Mouse (Mus musculus): ENCODE data around the gene Ncmap.
"Not testable (repeated sequence)": the region's sequence is repeated elsewhere in the genome, so short reads cannot be mapped to it uniquely, and the experiment has no call there.

Ncmap gene

DNA sequence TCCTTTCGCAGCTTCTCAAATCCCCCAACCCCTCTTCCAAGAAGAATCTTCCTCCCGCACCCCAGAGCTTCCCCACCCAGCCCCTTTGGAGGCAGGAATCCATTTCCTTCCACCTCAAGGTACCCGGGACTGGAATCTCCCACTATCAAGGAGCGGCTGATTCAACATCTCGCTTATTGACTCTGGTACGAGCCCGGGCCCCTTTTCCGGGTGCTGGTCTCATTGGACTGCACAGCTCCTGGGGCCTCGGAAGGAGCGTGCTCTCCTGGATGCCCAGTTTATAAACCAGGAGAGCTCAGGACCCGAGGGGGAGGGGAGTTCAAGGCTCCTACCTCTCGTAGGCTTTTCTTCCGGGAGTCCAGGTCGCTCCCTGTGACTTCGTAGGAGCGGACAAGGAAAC, 476 bp downstream of the Ncmap start:
- no peak for DNase-seq (ENCODE audit: low spot score)

DNA sequence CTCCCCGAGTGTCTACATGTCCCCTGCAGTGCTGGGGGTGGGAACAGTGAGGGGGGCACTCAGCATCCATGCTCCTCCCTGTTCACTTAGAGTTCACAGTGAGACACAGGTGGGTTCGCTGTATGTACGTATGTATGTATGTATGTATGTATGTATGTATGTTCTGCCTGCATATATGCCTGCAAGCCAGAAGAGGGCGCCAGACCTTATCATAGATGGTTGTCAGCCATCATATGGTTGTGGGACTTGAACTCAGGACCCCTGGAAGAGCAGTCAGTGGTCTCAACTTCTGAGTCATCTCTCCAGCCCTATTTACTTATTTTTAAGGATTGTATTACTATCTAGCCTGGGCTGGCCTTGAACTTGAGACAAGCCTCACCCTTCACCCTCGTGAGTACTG, 1.7 kb downstream of the Ncmap start:
- no peak for DNase-seq (ENCODE audit: low spot score)

DNA sequence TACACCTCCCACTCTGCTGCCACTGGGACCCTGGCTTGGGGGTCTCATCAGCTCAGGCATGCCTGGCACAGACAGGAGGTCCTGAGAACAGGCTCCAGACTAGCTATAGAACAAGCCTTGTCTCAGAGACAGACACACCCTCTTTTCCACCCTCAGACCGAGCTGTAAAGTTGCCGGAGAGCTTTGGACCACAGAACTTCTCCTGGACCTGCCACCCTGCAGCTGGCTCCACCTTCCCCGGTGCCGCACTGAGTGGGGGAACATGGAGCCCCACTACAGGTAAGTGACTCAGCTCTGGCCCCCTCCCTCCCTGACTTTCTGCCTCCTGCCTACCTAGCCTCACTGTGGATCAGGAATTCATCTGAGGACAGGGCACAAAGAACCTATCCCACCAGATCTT, 2.7 kb downstream of the Ncmap start:
- no peak for DNase-seq (ENCODE audit: low spot score)

DNA sequence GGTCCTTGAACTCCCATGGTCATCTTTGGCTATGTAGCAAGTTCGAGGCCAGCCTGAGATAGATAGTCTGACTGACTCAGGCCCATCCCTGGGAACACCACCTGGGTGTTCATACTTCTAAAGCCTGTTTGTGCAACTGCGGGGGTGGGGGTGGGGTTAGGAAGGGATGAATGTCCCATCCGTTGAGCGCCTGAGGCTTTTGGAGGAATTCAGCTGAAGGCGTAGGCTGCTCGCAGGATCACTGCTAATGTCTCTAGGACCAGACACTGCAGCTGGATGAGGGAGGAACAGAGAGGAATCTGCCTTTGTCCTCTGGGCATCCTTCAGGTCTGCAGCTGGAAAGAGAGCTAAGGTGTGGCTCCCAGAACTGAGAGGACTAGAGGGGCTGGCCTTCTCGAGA, 3.4 kb downstream of the Ncmap start:
- no peak for DNase-seq (ENCODE audit: low spot score)

DNA sequence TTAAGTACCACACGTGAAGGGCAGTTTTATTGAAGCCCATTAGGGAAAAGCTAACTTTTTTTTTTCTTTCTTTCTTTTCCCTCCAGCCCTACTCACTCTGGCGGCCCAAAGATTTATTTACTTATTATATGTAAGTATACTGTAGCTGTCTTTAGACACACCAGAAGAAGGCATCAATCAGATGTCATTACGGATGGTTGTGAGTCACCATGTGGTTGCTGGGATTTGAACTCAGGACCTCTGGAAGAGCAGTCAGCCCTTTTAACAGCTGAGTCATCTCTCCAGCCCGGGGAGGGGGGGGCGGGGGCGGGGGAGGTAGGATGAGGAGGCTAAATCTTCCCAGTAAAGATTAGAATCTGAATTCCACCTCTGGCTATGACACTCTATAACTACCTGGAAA, 4.6 kb downstream of the Ncmap start:
- no peak for DNase-seq (ENCODE audit: low spot score)

DNA sequence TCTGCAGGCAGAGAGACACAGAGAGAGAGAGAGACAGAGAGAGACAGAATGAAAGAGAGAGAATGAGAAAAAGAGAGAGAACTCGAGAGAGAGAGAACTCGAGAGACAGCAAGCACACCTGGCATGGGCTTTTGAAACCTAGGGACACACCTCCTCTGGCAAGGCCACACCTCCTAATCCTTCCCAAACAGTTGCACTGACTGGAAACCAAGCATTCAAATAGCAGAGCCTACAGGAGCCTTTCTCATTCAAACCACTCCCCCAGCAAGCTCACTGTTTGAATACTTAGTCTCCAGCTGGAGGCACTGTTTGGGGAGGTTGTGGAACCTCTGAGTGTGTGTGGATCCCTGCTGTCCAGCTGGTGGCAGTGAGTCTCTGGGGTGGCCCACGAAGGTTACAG, 5.2 kb downstream of the Ncmap start:
- no peak for DNase-seq (ENCODE audit: low spot score)

DNA sequence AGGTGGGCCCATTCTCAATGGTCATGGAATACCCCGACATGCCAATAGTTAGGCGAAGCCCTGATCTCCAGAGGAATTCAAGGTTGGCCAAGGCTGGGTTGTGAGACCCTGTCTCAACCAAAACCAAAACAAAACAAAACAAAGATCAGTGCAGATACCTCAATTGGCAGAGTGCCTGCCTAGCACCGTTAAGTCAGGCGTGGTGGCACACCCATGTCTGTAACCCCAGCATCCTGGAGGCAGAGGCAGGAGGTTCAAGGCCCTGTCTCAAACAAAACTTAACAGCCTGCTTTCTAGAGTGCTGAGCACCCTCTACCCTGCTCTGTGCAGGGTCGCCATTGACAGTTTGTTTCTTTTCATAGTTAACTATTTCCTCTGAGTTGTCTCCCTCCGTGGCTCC, 7.0 kb downstream of the Ncmap start:
- DNase-seq (ENCODE audit: low spot score): no peak

DNA sequence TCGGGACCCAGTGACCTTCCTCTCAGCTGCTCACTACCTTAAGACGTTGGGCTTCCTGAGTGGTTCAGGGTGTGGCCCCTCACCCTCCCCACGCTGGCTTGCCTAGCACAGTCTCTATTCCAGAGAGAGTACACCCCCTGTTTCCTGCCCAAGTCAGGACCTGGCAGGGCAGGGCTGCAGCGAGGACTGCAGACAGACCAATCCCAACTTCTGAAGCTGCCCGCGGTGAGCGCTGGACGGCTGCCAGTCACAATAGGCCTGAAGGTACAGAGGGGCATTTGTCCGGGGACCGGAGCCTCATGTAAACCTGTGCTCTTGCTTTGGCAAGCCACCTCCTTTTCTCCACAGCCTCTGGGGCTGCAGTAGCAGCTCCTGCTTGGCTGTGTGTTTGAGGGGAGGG, 12.4 kb downstream of the Ncmap start:
- no peak for DNase-seq (ENCODE audit: low spot score)

DNA sequence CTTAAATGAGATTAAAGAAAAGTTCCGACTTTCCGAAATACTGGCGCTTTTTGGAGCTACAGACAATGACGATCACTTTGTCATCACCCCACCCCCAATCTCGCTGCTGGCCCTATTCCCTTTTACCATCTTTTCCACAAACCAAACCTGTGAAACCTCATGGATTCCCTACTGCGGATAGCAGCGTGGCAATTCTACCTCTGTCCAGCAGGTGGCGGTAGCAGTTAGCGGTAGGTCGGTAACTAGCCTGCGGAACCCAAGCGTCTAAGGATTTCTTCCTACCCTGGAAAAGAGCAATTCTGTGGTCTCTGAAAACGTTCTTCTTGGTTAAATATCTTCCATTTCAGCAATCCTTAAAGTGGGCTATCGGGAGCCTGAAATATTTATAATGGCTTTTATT, 15.7 kb downstream of the Ncmap start:
- DNase-seq (ENCODE audit: low spot score): no peak

DNA sequence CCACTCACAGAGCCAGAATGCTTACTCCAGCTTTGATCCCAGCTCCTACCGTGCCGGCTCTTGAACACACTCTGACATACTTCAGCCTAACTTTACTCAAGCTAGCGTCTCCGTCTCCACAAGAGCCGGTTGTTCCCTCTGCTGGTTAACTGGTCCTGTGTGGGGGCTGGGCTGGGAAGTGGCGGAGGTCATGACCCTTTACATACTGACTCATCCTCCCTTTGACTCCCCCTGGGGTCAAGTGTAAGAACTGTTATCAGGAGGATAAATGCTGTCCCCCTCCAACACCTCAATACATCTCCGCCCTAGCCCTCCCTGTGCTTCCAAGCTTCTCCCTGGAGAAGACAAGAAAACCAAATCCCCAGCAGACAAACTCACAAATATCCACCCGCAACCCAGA, 16.7 kb downstream of the Ncmap start:
- DNase-seq (ENCODE audit: low spot score): no peak

DNA sequence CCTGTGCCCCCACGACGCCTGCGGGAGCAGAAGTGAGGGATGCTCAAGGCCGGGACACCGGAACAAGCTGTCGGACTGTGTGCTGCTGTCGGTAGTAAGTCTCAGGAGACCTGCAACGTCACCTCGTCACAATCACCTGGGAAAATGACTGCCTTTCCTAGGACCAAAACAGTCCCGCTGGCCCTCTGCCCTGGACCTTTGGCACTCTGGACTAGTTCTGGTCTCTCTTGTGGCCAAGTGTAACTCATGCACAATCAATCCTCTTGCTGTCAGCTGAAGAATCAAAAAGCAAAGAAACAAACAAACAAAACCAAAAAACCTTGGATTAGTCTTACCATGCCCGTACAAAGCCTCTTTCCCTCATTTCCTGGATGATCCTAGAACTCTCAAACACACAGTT, 20.8 kb downstream of the Ncmap start:
- no peak for DNase-seq (ENCODE audit: low spot score)

DNA sequence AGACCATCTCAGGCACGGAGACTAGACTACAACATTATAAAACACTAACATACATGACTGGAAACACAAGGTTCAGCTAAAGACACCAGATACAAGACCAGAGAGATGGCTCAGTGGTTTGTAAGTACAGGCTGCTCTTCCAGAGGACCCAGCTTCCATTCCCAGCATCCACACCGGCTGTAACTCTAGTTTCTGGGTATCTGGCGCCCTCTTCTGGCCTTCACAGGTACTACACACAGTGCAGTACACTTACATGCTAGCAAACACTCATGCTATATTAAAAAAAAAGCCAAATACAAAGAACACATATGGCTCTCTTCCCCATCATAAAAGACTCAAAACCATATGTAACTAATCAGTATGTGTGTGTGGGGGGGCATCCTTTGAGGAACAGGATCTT, 22.6 kb downstream of the Ncmap start:
- DNase-seq (ENCODE audit: low spot score): no peak

DNA sequence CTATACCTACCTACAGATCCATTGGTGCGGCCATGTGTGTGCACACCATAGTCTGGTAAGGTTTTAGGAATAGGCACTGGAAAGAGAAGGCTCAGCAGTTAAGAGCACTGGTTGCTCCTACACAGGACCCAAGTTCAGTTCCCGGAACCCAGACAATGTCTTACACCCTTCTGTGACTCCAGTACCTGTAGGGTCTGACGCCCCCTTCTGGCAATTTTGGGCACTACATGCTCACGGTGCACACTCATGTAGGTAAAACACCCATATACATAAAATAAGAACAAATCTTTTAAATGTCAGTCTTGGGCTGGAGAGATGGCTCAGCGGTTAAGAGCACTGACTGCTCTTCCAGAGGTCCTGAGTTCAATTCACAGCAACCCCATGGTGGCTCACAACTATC, 24.7 kb downstream of the Ncmap start:
- DNase-seq (ENCODE audit: low spot score): no peak

DNA sequence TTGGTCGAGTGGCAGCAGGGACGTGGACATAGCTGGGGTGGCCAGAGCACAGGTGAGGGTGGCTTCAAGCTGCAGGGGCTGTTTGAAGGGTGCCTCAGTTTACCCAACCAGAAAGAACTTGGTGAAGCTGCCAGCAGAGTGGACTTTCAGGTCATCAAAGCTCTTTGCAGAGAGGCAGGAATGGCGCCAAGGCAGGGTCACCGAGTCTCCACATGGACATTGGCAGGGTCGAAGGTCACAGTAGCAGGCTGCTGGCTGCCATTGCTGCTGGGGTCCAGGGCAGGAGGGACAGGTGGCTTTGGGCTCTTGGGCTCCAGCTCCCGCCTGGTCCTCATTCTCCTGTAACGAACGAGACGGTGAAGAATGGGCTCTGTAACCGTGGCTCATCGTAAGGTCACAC, 27.7 kb downstream of the Ncmap start:
- DNase-seq (ENCODE audit: low spot score): no peak

DNA sequence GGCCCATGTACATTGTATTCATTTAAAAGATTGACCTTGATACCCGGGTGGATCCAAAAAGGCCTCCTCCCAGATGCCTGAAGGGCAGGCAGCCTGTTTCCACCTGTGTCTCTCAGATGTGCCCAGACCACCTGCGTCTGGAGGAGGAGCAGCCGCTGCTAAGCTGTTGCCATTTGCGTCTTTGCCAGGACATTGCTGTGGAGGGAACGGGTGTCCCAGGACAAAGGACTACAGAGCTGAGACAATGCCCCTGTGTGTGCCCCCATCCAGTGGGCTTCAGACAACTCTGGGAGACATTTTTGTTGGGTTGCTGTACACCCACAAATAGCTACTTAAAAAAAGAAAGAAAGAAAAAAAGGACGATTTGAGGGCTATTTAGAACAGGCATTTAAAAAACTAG, 35.2 kb downstream of the Ncmap start:
- no peak for DNase-seq (ENCODE audit: low spot score)

DNA sequence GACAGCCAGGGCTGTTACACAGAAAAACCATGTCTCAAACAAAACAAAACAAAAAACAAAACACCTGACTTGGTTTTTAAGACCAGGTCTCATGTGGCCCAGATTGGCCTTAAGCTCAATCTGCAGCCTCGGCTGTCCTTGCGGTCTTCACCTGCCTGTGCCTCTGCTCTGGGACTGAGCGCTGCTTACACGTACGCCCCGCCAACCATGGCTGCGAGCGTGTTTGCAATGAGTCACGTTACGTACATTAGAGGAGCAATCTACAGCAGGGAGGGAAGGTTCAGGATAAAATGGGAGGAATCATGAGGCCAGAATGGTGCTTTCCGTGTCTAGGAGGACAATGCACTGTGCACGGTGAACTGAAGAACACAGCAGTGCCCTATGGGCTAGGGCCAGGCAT, 36.3 kb downstream of the Ncmap start:
- DNase-seq (ENCODE audit: low spot score): no peak

DNA sequence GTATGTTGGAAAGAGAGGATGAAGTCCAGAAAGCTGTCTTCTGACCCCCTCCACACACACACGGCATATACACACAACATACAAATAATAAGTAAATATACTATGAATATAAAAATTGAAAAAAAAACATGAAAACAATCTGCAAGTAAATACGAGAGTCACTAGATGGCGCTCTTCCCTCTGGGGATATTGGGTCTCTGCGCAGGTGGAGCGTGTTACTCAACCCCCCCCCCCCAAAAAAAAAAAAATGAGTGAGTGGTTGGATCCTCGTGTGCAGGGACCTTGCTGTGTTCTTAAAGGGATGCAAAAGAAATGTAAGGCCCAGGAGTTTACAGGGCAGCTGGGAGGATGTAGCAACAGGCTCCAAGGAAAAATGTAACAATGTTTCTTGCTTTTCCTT, 39.3 kb downstream of the Ncmap start:
- DNase-seq (ENCODE audit: low spot score): no peak

DNA sequence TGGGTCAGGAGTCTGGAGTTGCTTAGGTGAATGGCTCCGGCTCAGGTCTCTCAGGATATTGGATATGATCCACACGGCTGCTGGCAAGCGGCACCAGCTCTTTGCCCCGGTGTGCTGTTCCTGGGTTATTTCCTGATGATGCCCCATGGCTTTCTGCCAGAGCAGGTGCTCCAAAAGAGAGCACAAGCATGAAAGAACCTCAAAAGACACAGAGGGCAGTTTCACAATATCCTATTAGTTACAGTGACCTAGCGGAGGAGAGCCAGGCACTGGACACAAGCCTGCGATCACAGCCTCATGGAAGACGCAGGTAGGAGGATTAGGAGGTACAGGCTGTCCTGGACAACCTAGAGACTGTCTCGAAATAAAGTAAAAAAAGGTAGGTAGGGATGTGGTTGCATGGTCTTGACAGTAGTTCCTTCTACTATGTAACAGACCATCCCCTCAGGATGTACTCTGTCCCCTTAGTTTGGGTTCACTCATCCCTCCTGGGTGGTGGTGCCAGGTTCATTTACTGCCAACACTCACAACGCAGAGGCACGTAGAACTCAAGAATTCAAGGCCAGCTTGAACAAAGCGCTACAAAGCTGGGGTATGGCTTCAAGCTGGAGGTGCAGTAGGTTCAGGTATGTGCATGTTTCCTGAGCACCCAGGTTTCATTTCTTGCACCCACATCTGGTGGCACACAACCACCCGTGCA, 40.7 kb downstream of the Ncmap start:
- no peak for DNase-seq (ENCODE audit: low spot score)

DNA sequence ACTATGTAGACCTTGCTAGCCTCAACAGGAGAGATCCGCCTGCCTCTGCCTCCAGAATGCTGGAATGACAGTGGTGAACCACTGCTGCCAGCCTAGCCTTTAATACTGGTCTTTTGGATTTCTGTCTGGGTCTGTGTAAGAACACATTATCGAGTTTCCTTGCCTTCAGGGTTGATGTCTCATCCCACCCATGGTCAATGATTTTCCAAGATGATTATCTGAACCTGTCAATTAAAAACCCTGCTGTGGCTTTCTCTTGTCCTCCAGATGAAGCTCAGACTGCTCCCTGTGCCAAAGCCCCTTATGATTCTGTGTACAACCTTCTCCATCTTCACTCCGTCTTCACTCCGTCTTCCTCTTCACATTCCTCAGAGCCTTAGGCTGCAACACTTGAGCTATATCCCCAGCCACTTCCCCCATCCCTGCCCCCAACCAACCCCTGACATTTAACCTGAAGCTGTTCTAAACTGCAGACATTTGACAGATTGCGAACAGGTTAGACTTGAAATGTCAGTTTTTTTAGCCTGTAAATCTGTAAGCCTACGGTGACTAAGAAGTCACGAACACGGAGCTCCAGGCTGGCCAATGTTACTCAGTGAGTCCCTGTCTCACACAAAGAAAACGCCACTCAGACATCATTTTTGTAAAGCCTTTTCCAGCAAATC, 42.0 kb downstream of the Ncmap start:
- DNase-seq (ENCODE audit: low spot score): no peak

DNA sequence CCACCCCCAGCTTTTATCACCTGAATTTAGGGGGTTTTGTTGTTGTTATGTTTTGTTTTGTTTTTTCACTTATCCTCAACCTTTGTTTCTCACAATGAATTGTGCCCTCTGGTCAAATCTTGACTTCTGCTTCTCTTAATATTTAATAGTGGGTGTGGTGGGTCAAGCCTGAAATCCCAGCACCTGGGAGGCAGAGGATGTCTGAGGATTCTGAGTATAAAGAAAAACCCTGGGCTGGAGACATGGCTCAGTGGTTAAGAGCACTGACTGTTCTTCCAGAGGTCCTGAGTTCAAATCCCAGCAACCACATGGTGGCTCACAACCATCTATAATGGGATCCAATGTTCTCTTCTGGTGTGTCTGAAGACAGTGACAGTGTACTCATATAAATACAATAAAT, 43.3 kb downstream of the Ncmap start:
- not testable (repeated sequence) for DNase-seq (ENCODE audit: low spot score)

DNA sequence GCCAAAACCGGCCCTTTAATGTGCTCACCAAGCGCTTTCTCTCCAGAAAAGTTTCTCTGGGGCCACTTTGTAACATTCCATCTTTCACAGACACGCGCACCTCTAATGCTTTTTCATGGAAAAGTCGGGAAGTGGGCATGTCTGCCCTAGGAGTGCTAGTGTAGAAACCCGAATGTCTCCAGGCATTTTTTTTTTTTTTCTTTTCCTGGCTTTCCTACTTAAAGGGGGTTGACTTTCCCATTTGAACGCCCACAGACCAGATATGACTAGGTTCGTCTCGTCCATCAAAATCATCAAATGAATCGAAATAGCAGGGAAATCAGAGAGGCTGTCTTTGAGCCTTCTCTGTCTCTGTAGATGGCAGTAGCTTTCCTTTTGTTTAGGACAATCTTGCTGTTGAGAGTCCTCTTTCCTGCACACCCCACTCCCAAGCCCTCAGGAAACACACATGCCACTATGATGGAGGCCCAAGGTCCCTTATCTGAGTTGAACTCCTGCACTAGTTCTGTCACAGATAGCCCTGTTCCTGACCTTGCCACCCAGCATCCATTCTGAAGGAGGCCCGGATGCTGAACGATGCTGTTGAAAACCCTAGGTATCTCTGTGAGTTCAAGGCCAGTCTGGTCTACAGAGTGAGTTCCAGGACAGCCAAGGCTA, 44.1 kb downstream of the Ncmap start:
- DNase-seq (ENCODE audit: low spot score): no peak

DNA sequence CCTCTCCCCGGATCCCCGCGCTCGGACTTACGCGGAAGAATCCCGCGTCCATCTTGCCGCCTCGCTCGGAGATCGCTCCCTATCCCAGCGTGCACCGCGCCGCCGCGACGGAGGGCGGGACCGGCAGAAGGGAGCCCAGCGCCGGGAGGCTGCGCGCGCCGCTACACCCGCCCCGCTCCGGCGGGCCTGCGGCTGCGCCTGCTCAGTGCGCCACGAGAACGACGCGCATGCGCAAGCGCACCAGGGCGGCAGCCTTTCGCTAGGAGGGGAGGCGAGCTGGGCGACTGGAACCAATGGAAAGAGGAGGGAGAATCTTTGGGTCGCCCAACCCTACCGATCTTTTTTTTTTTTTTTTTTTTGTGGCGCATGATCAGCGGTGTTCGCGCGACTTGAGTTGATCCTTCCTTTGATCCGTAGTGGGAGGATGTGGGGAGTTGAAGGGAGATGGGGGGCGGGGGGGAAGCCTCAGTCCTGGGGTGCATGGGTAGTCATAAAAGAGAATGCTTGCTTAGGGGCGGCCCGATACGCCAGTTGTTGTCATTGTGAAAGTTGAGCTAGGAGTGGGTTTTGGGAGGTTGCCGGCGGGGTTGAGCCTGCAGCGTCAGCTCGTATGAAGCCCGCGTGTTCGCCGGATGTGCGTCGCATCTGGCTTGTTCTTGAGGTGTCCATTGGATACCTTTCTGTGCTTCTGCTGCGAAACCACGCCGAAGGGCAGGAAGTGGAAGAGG, 44.8 kb downstream of the Ncmap start, which contains the start of gene Srrm1:
Gene Srrm1 (minus strand): TSS at position 256 of the 728 bp plus-strand sequence.
- peak; percentile 94 for DNase-seq (ENCODE audit: low spot score)
